Mouse (Mus musculus): ENCODE results near the gene Gemin7. TPM values are rescaled to one million over a fixed set of nuclear protein-coding genes. Genes with fewer than 3 reads are reported as not detected.

Gene Gemin7
- total RNA-seq, 2 experiments from 2014 or later, result 37.8 to 70.9 TPM

DNA sequence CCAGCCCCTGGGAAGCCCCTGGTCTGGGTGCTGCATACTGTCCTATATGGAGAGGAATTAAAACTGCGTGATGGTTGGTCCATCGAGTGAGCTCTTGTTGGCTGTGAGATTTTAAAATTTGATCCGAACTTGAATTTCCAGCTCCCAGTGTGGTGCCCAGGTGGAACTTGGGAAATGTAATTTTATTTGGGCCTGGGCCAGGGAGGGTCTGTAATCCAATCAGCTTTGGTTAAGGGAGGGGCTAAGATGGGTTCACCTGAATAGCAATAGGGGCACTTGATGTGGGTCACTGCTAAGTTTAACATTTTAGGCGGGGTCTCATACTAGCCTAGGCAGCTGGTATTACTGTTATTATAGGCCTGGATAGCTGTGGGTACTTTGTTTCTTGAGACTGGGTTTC lies 1.0 kb upstream of the Gemin7 start:
- no peak for ATAC-seq (replicated peaks; ENCODE audit: poor library complexity, severe bottlenecking)

DNA sequence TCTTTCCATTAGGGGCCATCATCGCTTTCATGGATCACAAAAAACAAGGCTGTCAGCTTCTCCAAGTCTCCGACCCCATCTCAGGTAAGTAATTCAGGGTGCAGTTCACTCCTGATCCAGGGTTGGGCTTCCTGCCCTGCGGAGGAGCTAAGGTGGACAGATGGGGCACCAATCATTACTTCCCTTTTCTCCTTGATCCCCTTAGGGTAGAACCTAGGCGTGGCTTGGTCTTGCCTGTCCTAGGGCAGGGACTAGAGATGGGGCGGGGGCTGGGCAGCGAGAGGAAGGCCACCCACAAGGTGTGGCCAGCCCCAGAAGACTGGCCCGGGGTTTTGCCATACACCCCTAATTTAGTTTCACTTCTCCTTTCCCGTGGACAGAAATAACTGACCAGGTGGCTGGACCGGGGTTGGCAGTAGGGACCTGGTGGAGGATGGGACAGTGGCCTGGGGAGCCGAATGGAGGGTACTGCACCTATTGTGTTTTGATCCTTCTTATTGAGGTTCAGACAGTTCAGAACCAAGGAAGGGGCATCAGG lies 551 bp upstream of the Gemin7 start:
- peak; percentile 80 for ATAC-seq (replicated peaks; ENCODE audit: poor library complexity, severe bottlenecking)

DNA sequence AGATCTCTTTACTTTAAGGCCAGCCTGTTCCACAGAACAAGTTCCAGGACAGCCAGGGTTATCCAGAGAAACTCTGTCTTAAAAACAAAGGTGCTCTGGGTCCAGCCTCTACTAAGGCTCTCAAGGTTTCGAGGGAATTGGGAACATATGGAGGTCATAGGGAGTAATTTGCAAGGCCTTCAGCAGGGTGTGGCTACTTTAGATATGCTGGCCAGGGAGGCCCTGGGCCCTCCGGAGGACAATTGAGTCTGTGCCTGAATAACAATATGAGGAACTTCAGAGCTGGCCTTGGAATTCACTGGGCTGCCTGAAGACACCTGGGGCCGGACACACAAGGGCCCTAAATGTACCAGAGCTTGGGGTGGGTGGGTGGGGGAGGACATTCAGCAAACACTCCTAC lies 1.8 kb downstream of the Gemin7 start:
- no peak for ATAC-seq (replicated peaks; ENCODE audit: poor library complexity, severe bottlenecking)

DNA sequence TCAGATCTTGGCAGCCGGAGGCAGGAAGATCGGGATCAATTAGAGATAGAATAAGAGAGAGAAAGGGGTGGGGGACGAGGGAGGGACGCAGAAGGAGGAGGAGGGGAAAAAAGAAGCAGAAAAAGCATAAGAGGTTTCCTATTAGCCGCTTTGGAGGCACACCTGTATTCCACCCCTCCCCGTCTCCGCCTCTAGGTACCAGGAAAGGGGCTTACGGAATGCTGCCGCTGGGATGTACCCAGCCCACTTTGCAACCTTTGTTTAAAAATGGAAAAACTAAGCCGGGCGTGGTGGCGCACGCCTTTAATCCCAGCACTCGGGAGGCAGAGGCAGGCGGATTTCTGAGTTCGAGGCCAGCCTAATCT lies 3.6 kb downstream of the Gemin7 start:
- ATAC-seq (replicated peaks; ENCODE audit: poor library complexity, severe bottlenecking), result no peak

DNA sequence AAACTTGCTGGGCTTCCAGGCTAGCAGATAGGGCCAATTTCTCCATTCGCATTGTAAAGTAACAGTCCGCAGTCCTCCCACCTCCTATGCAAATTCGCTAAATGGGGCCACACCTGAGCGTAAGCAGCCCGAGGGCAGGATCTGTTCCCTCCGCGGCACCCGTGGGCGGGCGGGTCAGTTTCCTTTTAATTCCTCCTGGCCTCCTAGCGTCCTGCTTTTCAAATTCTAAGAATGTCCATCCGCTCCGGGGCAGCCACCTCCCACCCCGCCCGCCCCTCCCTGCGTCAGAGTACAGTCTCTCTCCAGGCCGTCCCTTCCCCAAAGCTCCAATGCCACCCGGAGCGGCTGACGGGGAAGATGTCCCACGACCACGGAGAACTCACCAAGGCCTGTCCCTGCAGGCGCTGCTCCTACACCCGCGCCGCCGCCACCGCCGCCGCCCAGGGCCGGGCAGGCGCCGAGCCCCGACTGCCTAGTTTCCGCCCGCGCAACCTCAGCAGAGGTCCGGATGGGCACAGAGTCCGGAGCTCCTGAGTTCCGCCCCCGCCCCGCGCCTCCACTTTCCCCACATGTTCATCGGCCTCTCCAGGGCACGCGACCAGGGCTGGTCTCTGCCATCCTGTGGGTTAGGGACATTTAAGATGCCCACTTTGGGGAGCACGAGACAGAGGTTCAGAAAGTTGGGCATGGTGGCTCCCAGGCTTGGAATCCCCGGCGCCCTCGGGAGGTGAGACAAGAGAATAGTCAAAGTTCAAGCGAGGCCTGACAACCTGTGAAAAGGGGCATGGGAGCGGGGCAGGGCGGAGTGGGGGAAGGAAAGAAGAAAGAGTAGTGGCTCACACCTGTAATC lies 4.2 kb downstream of the Gemin7 start:
- peak; percentile 58 for ATAC-seq (replicated peaks; ENCODE audit: poor library complexity, severe bottlenecking)

DNA sequence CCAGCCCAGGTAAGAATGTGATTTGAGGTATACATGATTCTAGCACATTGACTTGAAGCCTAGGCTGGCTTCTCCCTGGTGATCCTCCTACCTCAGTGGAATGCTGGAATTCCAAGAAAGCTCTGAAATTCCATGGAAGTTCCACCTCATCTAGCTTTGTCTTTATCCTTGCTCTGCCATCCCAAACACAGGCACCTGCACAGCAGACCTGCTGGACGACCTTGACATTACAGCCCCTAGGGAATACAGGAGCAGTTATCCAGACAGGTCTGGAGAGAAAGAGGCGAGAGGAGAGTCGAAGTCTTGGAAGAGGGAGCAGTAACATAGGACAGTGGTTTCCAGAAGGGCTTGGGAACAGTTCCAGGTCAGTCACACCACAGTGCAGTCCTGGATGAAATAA lies 7.7 kb downstream of the Gemin7 start:
- no peak for ATAC-seq (replicated peaks; ENCODE audit: poor library complexity, severe bottlenecking)

DNA sequence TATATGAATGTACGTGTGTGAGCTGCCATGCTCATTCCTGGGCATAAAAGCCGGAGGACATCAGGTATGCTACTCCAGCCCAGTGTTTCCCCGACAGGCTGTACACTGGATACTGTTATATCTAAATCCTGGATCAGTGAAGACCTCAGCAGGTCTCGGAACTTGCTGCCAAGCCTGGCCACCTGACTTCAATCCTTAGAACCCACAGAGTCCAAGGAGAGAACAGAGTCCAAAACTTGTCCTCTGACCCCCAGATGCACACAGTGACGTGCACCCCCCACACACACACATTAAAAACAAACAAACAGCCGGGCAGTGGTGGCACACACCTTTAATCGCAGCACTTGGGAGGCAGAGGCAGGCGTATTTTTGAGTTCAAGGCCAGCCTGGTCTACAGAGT lies 10.0 kb downstream of the Gemin7 start:
- ATAC-seq (replicated peaks; ENCODE audit: poor library complexity, severe bottlenecking), result no peak

DNA sequence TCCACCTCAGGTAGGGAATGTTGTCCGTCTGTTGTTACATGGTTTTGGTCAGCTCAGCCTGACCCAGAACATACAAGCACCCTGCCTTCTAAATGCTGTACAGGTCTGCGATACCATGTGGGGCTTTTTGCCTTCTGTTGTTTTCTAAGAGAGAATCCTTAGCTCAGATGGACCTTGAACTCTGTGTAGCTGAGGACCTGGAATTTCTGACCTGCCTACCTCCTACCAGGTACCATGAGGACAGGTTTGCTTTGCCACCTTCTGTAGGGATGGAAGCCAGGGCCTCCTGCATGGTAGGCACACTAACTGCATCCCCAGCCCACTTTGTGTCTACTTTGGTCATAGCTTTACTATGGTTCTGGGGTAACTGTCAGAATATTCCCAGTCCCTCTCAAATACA lies 11.6 kb downstream of the Gemin7 start:
- no peak for ATAC-seq (replicated peaks; ENCODE audit: poor library complexity, severe bottlenecking)

DNA sequence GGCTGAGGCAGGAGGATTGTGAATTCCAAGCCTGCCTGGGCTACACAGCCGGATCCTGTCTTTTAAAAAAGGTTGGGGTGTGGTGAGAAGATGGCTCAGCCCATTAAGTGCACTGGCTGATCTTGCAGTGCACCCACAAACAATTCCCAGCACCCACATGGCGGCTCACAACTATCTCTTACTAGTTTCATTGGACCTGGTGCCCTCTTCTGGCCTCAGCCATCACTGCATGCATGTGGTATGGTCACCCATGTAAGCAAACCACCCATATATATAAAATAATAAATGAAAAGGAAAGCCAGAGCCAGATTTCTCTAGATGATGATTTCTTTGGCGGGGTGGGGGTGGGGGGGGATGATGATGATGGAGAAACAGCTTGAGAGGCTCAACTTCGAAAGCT lies 12.9 kb downstream of the Gemin7 start:
- ATAC-seq (replicated peaks; ENCODE audit: poor library complexity, severe bottlenecking), result no peak

DNA sequence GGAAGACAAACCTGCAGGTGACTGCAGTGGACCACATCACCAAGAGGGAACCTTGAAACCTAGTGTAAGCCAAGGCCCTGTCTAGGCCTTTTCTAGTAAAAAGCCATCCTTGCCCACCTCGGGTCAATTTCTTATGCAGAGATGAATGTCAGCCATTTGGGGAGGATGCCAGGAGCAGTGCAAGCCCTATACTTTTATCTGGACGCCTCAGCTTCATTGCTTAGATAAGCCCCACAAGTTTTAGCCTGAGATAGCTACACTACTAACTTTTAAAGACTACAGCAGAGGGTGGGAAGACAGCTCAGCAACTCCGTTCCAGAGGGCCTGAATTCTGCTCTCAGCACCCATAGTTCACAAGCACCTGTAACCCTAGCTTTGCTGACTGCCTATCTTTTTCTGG lies 13.5 kb downstream of the Gemin7 start:
- ATAC-seq (replicated peaks; ENCODE audit: poor library complexity, severe bottlenecking), result no peak

DNA sequence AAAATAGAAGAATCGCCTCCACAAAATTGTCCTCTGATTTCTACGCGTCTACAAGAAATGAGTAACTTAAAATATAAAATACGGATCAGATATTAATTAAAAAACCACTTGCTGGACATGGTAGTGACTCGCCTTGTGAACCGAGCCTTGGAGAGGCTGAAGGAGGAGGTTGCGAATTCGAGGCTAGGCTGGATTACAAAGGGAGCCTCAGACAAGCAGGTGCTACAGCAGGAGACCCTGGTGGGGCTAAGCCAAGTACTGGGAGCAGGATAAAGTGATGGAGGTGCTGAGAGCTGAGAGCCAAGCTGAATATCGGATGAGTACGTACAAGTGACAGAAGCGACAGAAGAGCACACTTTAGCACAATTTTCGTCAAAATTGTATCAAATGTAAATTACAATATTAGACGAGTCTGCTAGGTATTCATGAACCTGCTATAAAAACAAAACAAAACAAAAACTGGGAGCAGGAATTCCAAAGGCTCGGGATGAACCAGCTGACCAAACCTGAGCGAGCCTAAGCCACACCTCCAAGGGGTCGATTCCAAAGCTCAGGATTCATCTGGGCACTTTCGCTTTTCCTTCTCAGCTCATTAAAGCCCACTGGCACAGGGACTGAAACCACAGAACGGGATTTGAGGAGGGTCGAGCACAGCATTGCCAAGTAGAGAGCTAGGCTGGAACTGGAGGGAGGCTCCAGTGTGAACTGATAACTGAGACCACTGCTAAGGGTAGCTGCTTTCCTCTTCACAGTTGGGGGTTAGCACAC lies 14.6 kb downstream of the Gemin7 start, which contains the start of gene Ppp1r37:
TSS of gene Ppp1r37 (minus strand) at position 434 of the 768 bp plus-strand sequence.
- ATAC-seq (replicated peaks; ENCODE audit: poor library complexity, severe bottlenecking), result no peak

DNA sequence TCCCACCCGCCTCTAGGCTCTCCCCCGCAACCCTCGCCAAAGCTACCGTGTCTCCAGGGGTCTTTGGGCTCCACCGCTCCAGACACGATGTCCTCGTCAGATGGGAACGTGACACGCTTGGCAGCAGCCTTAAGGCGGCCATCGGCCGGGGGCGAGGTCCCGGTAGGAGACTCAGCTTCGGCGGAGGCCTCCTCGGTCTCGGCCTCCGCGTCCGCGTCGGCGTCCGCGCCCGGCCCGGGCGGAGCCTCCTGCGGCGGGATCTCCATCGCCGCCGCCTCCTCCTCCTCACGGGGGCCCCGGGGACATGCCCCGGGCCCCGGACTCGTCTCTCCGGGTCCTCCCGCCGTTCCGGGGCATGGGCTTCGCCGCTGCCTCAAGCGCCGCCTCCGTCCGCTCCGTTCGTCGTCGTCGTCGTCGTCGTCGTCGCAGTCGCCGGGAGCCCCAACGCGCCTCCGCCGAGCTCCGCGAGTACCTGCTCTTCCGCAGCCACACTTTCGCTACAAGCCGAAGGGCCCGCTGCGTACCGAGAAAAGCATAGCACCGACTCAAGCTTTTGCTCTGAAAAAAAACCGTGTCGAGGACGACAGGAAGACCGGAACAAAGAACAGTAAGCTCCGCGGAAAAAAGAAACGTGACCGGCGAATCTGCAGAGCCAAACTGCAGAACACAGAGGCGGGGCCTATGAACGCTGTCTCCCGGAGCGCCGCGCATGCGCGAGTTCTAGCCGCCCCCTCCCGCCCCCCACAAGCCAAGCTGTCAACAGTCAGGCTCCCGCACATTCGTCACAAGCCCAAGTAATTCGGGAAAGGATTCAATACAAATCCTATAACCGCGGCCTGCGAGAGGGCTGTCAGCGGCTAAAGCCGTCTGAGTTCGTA lies 15.4 kb downstream of the Gemin7 start:
- ATAC-seq (replicated peaks; ENCODE audit: poor library complexity, severe bottlenecking), result peak; percentile 76

DNA sequence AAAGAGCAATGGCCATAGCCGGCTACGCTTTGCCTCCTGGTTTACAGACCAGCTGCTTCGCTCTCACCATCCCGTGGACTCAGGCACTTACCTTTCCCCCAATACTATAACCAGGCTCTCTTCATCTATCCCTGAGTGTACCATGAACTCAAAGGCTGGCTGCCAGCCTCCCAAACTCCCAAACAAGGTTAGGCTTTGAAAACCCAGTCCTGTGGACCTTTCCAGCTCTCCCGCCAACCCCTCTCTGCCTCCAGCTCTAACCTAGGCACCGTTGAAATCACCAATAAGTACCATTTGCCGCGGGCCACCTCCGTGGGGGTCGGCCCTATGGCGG lies 16.0 kb downstream of the Gemin7 start:
- ATAC-seq (replicated peaks; ENCODE audit: poor library complexity, severe bottlenecking), result no peak

DNA sequence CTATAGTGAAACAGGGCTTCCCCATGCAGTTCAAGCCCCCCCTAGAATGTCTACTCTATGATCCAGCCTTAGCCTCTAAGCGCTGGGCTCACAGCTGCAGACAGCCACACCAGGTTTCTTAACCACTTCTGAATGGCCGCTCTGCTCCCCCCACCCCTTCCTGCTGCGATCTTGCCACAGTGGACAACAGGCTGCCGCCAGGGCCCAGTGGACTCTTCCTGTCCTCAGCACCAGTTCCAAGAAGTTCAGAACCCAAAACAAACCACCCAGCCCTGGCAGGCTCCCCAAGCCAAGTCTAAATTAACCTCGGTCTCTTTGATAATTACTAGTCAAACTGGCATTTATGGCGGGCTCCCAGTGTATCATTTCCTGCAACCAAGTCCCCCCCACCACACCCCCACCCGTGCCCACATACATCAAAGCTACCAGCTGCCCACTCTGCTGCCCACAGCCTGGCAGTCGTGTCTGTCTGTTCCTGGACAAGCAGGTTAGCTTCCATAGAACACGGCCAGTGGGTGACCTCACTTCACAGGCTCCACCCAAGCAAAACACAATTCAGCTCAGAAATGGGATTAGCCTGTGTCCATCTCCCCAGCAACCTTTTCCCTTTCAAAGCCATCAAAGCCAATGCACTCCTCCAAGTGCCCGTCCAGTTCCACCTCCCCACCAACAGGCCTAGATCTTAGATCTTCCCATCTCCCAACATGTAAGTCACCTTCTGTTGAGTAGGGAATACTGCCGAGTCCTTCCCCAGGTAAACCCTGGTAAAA lies 16.7 kb downstream of the Gemin7 start:
- ATAC-seq (replicated peaks; ENCODE audit: poor library complexity, severe bottlenecking), result peak; percentile 39

DNA sequence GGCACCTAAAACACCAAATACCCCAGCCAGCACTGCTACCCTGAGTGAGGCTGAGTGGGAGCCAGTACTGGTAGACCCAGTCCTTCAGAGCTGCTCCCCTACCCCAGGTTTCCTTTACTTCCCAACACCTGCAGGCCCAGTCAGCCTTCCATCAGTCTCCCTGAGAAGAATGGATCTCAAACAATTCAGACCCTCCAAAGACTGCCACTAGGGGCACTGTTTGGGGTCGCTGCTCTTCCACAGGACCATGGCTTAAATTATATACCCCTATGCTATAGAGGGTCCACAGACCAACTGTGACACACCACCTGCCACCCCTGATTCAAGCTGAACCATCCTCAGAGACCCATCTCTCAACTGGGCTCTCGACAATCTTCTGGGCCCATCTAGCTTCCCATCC lies 18.4 kb downstream of the Gemin7 start:
- peak; percentile 17; the same call in 1 of the 2 replicates for ATAC-seq (replicated peaks; ENCODE audit: poor library complexity, severe bottlenecking)

DNA sequence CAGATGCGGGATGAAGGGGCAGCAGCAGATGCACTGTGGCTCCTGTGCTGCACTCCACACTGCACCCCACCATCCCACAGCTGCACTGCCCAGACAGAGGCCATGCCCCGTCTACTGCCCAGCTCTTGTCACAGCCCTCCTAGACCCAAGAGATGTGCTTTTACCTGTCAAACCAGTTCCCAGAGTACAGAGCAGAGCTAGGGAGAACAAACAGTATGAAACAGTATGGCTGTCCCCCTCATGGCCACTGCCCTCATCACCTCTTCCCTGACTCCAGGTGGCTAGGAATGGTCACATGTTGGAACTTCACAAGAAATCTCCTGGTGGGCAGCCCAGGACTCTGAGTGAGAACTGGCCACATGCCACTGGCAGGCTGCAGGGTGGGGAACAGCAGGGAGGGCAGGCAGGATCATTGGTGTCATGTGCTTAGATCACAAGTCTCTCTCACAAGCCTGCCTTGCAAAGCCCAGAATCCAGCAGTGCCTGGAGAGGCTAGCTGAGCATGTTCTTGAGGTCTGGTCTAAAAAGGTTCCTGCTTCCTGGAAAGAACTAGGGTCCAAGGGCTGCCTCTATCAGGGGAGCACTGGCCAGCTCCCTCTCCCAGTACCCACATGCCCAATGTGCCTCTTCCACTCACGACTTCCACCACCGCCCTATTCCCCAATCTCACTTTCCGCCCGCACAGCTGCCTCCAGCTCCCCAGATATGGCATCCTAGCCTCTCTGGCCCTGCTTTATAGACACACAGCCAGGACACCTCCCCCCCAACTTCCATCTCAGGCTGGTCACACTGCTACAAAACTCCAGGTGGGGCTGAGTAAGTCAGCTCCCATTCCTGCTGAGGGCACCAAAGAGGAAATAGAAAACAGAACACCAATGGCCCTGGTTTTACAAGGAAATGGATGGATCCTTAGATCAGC lies 19.2 kb downstream of the Gemin7 start:
- ATAC-seq (replicated peaks; ENCODE audit: poor library complexity, severe bottlenecking), result no peak

DNA sequence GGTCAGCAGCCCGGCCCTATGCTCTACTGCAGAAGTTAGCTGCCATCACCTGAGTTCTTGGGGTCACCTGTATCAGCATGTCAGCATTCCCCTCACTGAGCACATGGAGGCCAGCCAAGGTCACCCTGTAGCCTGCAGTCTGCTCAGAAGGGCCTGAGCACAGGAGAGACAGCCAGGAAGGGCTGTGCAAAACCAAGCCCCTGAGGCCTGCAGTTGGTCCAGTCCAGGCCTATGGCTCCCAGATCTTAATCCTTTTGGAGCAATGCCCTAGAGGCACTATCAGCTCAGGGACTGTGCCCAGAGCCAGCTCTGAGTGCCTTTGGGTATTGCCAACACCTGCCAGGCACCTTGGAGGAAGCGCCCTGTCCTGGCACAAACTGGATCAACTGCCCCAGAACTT lies 20.3 kb downstream of the Gemin7 start:
- ATAC-seq (replicated peaks; ENCODE audit: poor library complexity, severe bottlenecking), result no peak

DNA sequence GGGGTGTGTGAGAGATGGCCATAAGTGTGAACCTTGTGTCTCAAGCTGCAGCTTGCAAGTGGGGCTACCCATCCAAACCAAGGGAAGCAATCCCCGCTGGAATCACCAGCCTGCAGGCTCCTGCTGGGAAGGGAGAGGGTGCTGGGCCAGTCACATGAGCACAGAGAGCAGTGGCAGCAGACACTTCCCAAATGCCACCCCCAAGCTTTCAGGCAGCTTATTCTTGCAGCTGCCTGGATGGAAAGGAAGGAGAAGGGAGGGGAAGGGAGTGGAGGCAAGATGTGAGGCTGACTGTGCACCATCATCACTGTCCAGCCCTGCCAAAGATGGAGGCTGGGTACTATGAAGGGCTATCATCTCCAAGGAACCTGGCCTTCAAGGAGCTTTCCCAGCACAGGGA lies 23.2 kb downstream of the Gemin7 start:
- ATAC-seq (replicated peaks; ENCODE audit: poor library complexity, severe bottlenecking), result no peak

DNA sequence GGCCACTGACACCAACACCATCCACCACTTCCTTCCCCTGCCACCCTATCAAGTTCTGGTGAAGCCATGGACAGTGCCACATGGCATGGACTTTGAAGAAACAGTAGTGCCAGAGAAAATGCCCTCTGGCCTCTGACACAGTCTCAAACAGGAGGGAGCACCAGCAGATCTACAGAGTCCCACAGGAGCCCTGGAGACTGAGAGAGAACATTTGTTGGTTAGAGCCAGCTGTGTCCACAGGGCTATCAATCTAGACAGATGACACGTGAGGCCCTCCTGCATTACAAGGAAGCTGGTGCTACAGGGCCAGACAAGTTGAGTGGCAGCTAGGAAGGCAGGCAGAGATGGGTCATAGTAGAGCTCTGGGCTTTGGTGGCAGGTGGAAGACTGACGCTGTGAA lies 25.0 kb downstream of the Gemin7 start:
- 0 out of 2 replicates have a peak, but pooled peaks have one; percentile 23 for ATAC-seq (replicated peaks; ENCODE audit: poor library complexity, severe bottlenecking)
